Mouse (Mus musculus): Measurements from ENCODE around the gene Ss18l1. TPM values are rescaled to one million over a fixed set of nuclear protein-coding genes. Genes with fewer than 3 reads are reported as not detected.

Gene Ss18l1
- polyA plus RNA-seq, 1 experiment from 2014 or later, result 0.88 TPM

Other genes starting within 250 kb of the Ss18l1 start
- gene Taf4, start 65.9 kb upstream of the Ss18l1 start, polyA plus RNA-seq (2015; fragmentation: Nextera tagmentation; extraction: Ambion mirVana), result 1.7 and 1.9 TPM in 2 replicates
- 1.3 TPM in 2 replicates for gene Lsm14b, start 17.5 kb upstream of the Ss18l1 start, polyA plus RNA-seq (2015; fragmentation: Nextera tagmentation; extraction: Ambion mirVana)
- 241 and 252 TPM in 2 replicates for gene Psma7, start 76 bp upstream of the Ss18l1 start, polyA plus RNA-seq (2015; fragmentation: Nextera tagmentation; extraction: Ambion mirVana)
- gene Mtg2, start 28.1 kb downstream of the Ss18l1 start, polyA plus RNA-seq (2015; fragmentation: Nextera tagmentation; extraction: Ambion mirVana), result 11.1 and 12.5 TPM in 2 replicates
- not detected in 2 replicates for gene Hrh3, start 62.0 kb downstream of the Ss18l1 start, polyA plus RNA-seq (2015; fragmentation: Nextera tagmentation; extraction: Ambion mirVana)
- 9.4 and 10.5 TPM in 2 replicates for gene Osbpl2, start 76.8 kb downstream of the Ss18l1 start, polyA plus RNA-seq (2015; fragmentation: Nextera tagmentation; extraction: Ambion mirVana)
- 107 and 109 TPM in 2 replicates for gene Adrm1, start 129.0 kb downstream of the Ss18l1 start, polyA plus RNA-seq (2015; fragmentation: Nextera tagmentation; extraction: Ambion mirVana)
- gene Lama5, start 183.3 kb downstream of the Ss18l1 start, polyA plus RNA-seq (2015; fragmentation: Nextera tagmentation; extraction: Ambion mirVana), result 1.6 and 1.9 TPM in 2 replicates
- gene Rps21, start 214.9 kb downstream of the Ss18l1 start, polyA plus RNA-seq (2015; fragmentation: Nextera tagmentation; extraction: Ambion mirVana), result 223 and 320 TPM in 2 replicates
- 3.4 and 3.5 TPM in 2 replicates for gene Cables2, start 231.0 kb downstream of the Ss18l1 start, polyA plus RNA-seq (2015; fragmentation: Nextera tagmentation; extraction: Ambion mirVana)
- gene Rbbp8nl, start 247.4 kb downstream of the Ss18l1 start, polyA plus RNA-seq (2015; fragmentation: Nextera tagmentation; extraction: Ambion mirVana), result not detected in 2 replicates